Mouse (Mus musculus) urinary bladder, adult 2 months (tissue): ENCODE measurements around the gene Rdm1. TPM values are rescaled to one million over a fixed set of nuclear protein-coding genes. Genes with fewer than 3 reads are reported as not detected.
A peak's percentile ranks its signal among the peaks of the same experiment; 100 is the strongest.
"Not testable (repeated sequence)": the region's sequence is repeated elsewhere in the genome, so short reads cannot be mapped to it uniquely, and the experiment has no call there.

Experiments
- DNase-seq: peaks from one replicate; pipeline ENCODE4 v3.0.0; 2022; ENCODE audit warnings: low spot score
- polyA plus RNA-seq: library from polyadenylated mRNA; depleted of rRNA; stranded (reverse); fragments of >200 nt; gene quantifications from 2 replicates; pipeline ENCODE4 v1.2.3, GENCODE M21; 2012; rRNA removed

Gene Rdm1
- 34.4 and 37.5 TPM in 2 replicates for polyA plus RNA-seq

DNA sequence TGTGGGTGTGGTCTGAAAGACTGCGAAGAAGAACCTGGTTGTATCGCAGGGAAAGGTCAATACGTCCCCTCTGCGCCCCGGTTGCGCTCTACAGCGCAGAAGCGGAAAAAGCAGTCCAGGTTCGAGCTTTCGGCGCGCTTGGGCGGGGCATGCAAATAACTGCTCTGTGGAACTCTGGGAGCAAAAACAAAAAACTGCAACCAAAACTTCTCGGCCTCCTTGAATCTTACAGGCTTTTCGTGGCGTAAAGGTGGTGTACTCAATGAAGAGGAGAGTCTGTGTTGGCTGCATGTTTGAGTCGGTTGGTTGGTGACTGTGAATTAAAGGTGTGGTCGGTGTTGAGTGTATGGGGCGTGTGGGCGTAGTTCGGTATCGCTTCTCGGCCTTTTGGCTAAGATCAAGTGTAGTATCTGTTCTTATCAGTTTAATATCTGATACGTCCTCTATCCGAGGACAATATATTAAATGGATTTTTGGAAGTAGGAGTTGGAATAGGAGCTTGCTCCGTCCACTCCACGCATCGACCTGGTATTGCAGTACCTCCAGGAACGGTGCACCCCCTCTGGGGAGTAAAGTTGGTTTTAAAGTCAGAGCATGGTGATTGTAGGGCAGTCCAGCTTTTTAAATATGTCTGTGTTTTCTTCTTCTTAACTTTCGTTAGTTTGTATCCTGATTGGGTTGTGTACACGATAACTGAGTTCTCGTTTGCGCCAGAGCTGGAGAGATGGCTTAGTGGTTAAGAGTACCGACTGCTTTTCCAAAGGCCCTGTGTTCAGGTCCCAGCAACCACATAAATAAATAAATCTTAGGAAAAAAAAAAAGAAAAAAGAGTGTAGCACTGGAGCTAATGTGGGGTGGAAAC lies at the start of gene Rdm1:
Rdm1 (plus strand) TSS at position 201 of the 862 bp plus-strand sequence.
- peak; percentile 63 for DNase-seq

DNA sequence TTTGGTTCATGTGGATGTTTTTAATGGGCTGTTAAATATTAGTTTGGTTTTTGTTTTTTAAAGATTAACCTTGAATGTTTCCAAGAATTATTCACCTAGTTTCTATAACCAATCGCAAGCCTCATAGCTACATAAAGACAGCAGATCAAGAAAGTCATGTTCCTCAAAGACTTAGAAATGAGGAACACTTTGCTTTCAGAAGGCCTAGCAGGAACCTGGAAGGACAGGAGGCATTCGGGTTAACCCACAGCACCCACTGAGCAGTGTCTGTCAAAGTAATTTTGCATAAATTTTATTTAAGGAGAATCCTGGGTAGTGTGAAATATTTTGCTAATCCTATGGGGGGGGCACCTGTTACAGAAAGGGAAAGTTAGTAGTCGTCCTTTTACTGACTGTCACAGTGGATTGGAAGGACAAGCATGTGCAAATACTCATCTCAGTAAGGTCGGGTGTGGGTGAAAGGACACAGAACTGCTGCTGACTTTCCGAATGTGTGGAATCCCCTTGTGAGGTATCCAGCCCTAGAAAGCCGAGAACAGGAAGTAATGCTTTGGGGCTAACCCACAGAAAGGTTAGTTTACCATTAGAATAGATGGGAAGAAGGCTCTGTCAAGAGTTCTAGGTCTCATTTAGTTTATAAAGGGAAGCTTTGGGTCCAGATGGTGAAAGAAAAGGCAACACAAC lies 45.8 kb upstream of the Rdm1 start:
- DNase-seq: no peak

DNA sequence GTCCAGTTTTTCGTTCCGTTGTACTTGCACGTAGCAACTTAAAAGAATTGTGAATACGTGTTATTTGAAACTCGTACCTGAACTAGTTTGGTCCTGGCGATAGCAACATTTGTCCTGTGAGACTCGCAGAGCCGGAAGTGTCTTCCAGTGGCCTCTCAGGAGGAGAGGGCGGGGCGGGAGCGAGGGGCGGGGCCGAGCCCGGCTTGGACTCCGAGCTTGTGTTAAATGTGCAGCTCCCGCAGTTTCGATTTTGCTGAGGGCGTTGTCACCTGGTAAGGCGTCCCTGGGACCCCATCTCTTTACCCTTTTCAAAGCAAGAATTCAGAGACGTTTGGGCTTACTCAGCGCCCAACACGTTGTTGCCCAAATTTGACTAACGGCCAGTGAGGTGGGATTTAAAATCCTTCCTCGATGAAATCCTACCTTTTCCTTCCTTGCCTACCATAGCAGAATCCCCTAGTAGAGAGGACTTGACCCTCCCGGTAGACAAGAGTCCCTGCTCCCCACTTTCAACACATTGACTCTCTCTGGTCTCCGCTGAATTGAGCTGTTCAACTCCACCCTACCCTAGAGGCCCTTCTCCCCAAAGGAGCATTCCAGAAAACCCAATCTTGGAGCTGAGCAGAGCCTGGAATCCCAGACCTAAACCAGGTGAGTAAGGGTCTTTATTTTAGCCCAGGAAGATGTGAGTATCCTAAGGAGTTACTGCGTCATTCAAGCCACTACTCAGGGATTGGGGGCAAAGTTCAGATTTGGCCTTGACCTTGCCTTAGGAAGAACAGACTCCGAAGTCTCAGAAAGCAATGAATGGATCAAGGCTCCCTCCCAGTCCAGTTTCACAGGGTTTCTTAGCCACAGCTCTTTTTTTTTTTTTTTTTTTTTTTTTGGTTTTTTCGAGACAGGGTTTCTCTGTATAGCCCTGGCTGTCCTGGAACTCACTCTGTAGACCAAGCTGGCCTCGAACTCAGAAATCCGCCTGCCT lies 44.6 kb upstream of the Rdm1 start, which contains the start of gene Tmem106a:
Tmem106a (plus strand) TSS at position 189 of the 982 bp plus-strand sequence.
- DNase-seq: peak; percentile 36

DNA sequence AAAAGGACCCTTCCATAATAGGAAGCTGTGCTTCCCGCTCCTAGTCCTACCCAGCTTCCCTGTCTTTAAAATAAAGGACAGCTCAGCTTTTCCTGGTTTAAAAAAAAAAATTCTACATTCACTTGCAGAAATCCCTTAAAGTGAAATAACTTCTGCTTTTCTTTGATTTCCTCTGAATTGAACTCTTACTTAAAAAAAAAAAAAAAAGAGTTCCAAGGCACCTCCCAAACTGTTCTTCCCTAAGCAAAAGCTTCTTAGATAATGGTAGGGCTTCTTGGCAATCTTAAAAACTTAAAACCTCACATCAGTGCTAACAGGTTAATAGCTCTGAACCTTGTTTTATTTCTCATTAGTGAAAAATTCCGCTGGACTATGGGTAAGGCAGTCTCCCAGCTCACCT lies 43.8 kb upstream of the Rdm1 start:
- DNase-seq: no peak

DNA sequence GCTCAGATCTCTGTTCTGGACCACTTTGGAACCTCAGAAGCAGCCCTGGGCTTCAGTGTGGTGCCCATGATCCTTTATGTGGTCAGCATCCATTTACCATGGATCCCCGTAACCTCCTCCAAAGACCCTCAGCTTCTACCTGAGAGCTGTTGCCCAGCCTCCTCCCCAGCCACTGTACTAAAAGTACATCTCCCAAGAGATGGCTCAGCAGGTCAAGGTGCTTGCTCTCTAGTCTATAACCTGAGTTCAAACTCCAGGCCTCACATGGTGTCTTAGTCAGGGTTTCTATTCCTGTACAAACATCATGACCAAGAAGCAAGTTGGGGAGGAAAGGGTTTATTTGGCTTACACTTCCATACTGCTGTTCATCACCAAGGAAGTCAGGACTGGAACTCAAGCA lies 42.0 kb upstream of the Rdm1 start:
- not testable (repeated sequence) for DNase-seq

DNA sequence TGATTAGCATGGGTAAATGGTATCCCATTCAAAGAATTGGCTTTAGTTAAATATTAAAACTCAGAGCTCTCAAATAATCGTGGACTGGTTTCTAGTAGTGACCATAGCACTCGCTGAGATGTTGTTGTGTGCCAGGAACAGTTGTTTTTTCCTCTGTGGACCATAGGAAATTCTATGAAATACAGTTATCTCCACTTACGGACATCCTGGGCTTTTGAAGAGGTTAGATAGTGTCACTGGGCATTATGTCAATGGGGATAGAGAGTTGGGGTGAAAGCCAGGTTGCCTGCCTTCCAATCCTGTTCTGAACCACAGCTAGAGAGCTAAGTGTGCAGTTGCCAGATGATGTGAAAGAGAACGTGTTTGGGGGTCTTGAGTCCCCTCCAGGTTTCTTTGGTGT lies 41.2 kb upstream of the Rdm1 start:
- no peak for DNase-seq

DNA sequence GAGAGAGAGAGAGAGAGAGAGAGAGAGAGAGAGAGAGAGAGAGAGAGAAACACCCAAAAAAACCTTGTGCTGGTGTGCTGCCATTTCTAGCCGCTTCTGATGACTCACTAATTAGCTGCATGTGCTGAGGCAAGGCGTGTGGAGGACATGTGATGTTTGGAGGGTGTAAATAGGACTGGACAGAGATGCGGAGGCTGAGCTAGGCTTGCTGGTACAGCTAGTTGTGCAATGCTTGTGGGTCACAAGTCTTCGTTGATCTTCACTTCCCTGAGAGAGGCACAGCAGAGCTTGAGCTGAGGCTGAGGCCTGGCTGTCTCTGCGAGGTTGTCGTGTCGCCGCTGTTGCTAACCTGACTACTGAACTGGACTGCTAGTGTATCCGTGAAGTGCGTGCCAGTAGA lies 39.3 kb upstream of the Rdm1 start:
- no peak for DNase-seq

DNA sequence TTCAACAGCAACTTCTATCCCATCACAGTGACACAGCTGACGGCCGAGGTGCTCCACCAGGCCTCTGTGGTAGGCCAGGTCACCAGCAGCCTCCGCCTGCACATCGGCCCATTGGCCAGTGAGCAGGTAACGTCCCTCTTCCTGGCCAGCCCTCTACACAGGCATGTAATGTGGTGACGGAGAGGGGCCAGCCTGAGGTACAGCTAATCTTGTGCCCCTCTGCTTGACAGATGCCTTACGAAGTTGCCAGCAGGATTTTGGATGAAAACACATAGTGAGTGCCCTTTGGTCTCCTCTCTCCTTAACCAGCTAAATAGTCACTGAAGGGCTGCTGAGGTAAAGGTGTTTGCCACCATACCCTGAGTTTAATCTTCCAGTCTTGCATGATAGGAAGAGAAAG lies 38.1 kb upstream of the Rdm1 start:
- DNase-seq: no peak

DNA sequence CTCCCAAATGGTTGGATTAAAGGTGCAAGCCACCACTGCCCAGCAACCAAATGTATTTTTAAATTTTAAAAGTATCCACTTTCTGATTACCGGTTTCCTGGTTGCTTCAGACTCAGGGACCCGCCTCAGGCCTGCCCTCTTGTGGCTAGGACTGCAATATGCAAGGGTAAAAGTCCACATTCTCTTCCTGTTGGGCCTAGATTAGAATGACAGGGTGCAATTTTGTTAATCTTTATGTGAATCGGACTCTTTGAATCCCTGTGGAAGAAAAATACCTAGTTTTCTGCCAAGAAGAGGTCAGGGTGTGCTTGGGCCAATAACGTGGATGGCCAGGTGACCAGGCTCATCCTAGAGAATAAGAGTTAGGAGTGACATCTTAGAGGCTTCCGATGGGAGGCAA lies 37.6 kb upstream of the Rdm1 start:
- DNase-seq: no peak

DNA sequence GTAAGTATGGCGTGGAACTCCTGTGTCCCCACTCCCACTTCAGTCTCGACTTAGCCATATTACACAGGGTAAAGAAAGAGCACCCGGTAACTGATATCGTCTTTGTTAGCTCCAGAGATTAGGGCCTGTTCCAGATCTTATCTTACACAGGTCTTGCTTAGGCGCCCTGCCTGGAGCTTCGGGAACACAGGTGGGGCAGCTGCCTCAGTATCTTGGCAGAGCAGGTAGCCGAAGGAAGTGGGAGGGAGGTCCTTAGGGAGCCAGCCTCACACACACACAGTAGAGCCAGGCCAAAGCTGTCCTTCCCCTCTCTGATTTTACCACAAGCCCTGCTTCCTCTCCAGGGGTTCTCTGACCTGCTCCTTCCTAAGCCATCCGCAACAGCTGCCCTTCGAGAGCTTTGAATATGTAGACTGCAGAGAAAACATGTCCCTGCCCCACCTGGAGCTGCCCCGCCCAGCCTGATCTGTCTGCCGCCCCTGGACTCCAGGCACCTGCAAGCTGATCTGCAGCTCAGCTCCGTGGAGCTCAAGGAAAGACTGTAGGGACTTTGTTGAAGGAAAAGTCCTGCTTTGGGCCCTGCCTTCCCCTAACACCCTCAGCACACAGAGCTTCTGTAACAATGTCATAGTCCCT lies 36.9 kb upstream of the Rdm1 start:
- no peak for DNase-seq

DNA sequence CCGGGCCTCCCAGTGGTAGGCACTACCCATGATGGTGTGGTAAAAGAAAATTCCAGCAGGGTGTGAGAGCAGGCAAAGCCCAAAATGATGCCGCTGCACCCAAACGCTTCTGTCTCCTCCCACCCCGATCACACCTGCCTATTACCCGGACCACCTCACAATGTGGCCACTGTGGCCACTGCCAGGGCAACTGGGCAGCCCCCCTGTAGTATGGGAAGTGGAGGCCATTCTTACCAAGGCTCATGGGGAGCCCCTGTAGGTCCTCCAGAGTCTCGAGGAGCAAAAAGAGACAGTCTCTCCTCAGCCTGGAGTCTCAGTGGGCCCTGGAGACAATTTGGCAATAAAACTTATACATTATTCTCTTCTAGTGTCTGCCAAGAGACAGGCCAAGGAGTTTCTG lies 27.8 kb upstream of the Rdm1 start, which contains the start of gene Gm11634:
Gm11634 (minus strand) TSS at position 101 of the 400 bp plus-strand sequence.
- no peak for DNase-seq

DNA sequence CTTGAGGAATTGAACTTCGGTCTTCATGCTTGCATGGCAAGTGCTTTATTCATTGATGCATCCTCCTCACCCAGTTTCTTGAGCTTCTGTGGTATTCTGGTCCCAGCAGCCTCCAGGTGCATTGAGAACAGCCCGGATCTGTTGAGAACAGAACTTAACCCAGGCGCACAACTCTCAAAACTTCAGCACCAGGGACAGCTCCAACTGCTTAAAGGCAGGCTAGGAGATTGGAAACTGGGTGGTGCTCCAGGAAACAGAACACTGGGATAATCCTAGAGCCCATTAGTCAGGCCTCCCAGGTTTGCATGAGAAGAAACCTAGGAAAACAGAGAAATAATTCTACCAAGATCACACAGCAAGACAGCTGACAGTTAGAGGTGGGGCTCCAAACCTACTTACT lies 24.5 kb upstream of the Rdm1 start:
- DNase-seq: no peak

DNA sequence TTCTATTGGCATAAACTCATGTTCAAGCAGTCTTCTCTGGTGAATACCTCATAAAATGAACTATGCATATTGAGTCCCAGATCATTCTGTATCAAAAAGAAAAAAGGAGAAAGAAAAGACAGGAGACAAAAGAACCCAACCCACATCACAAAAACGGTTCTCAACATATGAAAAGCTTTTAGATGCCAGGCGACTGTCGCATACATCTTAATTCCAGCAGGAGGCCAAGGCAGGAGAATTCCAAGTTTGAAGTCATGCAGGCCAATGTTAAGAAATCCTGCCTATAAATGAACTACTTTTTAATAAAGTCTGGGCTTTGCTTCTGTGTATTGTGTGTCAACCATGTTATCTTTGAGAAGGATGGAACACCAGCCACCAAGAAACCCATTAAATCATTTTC lies 22.9 kb upstream of the Rdm1 start:
- no peak for DNase-seq

DNA sequence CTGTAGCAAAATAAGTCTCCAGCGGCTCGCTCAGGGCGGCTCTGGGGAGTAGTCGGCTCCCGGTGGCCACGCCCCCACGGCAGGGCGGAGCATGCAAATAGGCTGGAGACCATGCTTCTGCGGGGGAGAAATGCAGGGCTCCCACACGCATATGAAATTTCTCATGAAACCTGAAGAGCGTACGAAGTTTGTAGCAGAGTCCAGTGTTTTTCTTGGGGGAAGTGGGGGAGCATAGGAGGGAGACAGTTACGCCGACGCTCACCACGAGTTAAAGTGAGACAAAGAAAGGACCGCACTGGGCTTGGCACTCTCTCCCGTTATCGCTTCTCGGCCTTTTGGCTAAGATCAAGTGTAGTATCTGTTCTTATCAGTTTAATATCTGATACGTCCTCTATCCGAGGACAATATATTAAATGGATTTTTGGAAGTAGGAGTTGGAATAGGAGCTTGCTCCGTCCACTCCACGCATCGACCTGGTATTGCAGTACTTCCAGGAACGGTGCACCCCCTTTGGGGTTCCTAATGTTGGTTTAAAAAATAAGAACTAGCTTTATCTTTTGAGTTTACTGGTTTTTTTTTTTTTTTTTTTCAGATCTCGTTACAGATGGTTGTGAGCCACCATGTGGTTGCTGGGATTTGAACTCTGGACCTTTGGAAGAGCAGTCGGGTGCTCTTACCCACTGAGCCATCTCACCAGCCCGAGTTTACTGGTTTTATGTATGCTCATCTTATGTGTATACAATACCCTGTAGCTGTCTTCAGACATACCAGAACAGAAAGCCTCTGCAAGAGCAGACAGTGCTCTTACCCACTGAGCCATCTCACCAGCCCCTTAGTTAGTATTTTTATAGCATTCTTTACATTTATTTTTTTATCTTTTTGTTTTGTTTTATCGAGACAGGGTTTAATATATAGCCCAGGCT lies 22.2 kb upstream of the Rdm1 start:
- peak; percentile 40 for DNase-seq

DNA sequence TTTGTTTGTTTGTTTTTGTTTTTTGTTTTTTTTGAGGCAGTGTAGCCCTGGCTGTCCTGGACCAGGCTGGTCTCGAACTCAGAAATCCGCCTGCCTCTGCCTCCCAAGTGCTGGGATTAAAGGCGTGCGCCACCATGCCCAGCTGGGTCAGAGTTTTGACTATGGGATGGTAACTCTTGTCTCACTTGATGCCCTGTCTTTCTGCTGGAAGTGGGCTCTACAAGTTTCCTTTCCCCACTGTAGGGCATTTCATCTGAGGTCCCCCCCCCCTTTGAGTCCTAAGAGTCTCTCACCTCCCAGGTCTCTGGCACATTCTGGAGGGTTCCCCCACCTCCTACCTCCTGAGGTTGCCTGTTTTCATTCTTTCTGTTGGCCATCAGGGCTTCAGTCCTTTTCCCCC lies 19.9 kb upstream of the Rdm1 start:
- not testable (repeated sequence) for DNase-seq

DNA sequence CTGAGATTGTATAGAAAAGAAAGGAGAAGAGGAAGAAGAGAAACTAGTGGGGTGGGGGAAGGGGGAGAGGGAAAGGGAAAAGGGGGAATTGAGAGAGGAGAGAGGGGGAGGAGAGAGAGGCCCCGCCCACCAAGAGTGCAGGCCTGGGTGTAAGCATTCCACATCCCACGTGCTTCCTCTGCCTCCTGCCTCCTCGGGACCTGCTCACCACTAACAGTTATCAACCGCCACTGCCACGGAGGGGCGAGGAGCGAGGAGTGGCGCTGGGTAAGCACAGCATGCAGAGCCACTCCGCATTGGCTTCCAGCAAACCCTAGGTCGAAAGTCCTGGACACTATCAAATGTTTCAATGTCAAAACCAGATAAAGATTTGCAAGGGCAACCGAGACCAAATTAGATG lies 16.6 kb upstream of the Rdm1 start:
- DNase-seq: no peak

DNA sequence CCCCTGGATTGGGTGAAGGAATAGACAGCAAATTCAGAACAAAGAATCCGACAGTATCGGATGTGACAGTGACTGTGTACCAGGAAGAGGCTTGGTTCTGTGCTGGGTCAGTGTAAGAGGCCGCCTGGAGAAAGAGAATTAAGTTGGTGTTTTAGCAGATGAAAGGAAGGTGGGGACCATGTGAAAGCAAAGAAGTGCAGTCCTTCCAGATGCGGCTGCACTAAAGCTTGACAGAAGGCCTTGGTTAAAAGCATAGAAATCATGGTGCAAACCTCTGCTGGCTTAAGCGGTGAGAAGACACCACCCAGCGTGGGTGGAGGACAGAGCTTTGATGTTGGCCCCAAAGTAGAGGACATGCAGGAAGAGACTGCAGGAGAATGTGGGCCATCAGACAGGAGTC lies 13.4 kb upstream of the Rdm1 start:
- DNase-seq: no peak

DNA sequence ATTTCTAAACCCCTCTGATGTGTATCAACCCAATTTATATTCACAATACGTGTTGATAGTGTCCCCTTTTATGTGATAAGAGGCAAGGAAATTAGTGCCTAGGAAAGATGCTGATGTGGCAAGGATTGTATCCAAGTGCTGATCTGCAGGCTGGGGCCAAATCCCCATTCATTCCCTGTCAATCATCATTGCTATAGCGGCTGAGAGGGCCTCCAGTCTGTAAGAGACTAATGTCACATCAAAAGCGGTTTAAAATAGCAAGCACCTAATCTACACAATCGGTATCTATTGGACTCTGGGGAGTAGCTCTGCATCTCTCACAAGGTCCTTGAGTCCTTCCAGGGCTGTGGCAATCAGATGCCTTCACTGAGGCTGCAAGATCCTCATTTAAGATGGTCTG lies 12.9 kb upstream of the Rdm1 start:
- no peak for DNase-seq

DNA sequence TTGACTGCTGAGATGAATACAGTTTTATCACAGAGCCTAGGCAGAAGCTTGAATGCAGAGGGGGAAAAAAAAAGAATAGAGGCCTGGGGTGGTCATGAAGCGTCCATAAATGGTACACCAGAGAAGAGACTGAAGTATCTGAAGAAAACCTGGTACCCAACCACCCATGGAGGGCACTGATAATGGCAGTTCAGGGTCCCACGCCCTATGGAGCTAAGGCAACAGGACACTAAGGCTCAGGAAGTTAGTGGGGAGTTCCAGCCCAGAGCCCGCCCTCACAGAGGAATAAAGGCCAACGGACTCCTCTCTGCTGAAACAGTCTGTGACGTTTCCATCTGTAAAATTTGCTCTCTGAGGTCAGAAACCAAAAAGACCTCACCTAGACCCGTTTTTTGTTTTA lies 11.6 kb upstream of the Rdm1 start:
- DNase-seq: no peak

DNA sequence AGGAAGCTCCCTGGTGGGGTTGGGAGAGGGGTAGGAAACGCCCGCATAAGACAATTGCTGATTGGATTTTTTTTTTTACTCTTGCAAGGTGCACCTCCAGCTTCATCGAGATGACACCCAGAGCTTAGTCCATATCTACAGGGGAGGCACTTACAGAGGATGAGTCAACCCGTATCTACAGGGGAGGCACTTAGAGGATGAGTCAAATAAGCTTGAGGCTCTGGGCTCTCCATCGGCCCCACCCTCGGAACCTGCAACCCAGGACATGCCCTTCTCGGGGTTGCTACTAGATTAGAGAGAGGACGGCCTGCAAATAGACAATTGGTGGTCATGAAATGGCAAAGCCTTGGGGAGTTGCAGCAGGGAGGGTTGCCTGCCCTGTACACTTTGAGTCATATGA lies 10.9 kb upstream of the Rdm1 start:
- DNase-seq: no peak
